Mouse (Mus musculus): ENCODE data around the gene Fgb.

- TF ChIP-seq CTCF (IDR thresholded peaks at IDR 0.05; ENCODE audit: insufficient read depth, low read depth, low read length) (no peak), POLR2A (IDR thresholded peaks at IDR 0.05; ENCODE audit: insufficient read depth, low read depth, low read length) (no peak)
Observed at GRCm38 (mm10) chr3:83003068-83003467, 46.6 kb downstream of the Fgb start.

All from olfactory bulb, adult 2 months (tissue).